Mouse (Mus musculus) adrenal gland, adult 10 weeks (tissue): Measurements from ENCODE around the gene Nkg7. TPM values are rescaled to one million over a fixed set of nuclear protein-coding genes. Genes with fewer than 3 reads are reported as not detected.

Experiments
- polyA plus RNA-seq: library from polyadenylated mRNA; stranded (reverse); fragments of 350-450 nt; fragmentation: Illumina TruSeq; extraction: RNeasy Lipid Tissue Mini Kit (QIAGEN cat#74804); gene quantifications from one replicate; pipeline ENCODE4 v1.2.3, GENCODE M21; 2014; ENCODE audit warnings: low read depth, low replicate concordance

The Nkg7 gene
- polyA plus RNA-seq: not detected

DNA sequence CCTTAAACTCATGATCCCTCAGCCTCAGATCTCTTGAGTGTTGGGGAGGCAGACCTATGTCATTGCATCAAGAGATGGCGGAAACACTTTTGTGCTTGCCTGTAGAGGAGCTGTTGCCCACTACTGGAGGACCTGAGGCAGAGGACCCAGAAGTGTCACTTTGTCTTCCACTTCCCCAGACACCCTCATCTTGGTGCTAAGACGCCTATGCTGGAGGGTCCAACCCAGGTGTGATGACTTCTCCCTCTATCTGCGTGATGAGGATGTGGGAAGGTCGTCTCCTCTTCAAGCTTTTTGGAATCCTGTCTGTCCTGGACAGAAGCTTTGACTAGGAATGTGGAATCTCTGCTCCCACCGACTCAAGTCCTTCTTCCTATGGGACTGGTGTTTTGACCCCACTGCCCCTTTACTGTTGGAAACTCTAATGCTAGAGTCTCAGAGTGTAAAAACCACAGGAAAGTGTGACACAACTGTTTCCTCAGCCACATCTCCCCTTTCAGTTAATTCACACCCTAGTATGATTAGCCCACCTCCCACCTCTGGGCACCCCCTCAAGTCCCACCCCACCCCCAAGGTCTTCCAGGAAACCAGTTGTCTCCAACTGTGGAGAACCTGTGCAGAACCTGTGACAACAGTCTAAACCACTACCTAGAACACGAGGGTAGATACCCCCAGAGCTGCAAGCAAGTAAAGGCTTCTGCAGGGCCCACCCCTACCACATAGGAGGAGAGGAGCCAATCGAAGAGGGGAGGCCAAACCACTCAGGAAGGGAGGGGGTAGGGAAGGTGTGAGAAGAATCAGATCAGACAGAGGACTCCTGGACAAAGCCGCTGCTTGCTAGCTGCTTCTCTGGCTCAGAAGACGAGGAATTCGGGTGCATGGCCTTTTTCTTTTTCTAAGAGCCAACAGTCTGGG is at the start of gene Nkg7:
Gene Nkg7, plus strand, starts transcription at position 733 of the 915 bp plus-strand sequence.

DNA sequence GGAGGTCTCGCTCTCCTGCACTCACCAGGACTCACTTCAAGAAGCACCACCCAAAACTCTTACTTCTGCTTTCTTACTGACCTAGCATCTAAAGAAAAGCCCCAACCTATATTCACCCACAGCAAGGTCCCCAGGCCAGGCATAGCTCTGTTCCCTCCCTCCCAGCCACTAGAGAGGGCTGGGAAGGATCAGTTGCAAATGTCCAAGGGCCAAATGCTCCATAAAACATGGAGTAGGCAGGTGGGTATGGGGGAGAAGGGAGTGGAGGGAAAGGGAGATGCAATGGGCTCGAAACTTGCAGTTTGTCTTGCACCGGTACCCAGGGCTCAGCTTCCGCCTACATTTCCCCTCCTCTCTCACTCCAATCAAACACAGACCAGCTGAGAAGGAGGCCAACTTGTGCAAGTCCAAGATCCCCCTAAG is 28.7 kb upstream of the Nkg7 start, which contains the start of gene Siglecg:
Gene Siglecg, plus strand, starts transcription at position 74 of the 423 bp plus-strand sequence.

GRCm38 (mm10) chr7:43427406-43427805 is 9.5 kb upstream of the Nkg7 start, which contains the start of gene Lim2:
Gene Lim2, plus strand, starts transcription at chr7:43427670.

DNA sequence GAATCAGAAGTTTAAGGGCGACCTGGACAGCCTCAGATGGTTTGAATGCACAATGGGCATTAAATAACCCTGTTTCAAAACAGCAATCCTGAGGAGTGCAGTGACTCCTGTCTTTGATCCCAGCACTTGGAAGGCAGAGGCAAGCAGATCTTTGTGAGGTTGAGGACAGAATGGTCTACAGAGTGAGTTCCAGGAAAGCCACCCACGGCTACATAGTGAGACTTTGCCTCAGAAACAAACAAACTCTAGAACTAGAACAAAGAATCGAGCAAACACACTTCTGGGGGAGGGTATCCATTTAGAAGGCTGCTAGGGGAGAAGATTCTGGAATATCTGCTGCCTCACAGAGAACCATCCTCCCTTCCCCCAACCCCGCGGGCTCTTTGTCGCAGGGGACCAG is 3.6 kb downstream of the Nkg7 start, which contains the start of gene Cldnd2:
Gene Cldnd2, plus strand, starts transcription at position 301 of the 400 bp plus-strand sequence.

DNA sequence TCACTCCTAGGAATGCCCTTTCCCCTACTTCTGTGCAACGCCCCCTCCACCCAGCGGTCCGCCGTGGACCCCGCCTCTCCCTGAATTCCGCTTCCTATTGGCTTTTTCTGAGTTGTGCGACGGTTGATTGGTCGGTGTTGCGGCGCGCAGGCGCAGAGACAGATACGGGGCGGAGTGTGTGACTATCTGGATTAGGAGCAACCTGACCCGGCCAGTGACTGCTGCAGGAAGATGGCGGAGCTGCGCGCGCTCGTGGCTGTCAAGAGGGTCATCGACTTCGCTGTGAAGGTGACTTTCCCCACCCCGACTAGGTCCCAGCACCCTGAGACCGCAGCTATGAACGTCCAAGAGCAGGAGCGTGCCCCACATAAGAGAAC is 7.0 kb downstream of the Nkg7 start, which contains the start of the genes Etfb and Gm45233:
Gene Etfb, plus strand, starts transcription at position 167 of the 377 bp plus-strand sequence.
Gene Gm45233, plus strand, starts transcription at position 212 of the 377 bp plus-strand sequence.

GRCm38 (mm10) chr7:43462851-43463250 is 26.0 kb downstream of the Nkg7 start, which contains the start of gene Vsig10l:
Gene Vsig10l, plus strand, starts transcription at chr7:43463151.

Other genes with a start within 250 kb of the Nkg7 start
- 69.0 TPM for gene Zfp715, start 123.8 kb upstream of the Nkg7 start, polyA plus RNA-seq
- not detected for gene Siglecf, start 85.7 kb upstream of the Nkg7 start, polyA plus RNA-seq
- gene Siglecg, start 28.9 kb upstream of the Nkg7 start, polyA plus RNA-seq: 0.17 TPM
- not detected for gene Lim2, start 9.4 kb upstream of the Nkg7 start, polyA plus RNA-seq
- gene Cldnd2, start 3.7 kb downstream of the Nkg7 start, polyA plus RNA-seq: not detected
- gene Etfb, start 7.0 kb downstream of the Nkg7 start, polyA plus RNA-seq: 20.5 TPM
- not detected for gene Gm45233, start 7.1 kb downstream of the Nkg7 start, polyA plus RNA-seq
- 0.41 TPM for gene Vsig10l, start 26.1 kb downstream of the Nkg7 start, polyA plus RNA-seq
- gene Iglon5, start 53.0 kb downstream of the Nkg7 start, polyA plus RNA-seq: not detected
- not detected for gene 4931406B18Rik, start 68.9 kb downstream of the Nkg7 start, polyA plus RNA-seq
- gene Cd33, start 107.4 kb downstream of the Nkg7 start, polyA plus RNA-seq: 7.9 TPM
- 2.2 TPM for gene Zfp658, start 125.2 kb downstream of the Nkg7 start, polyA plus RNA-seq
- gene Zfp719, start 142.5 kb downstream of the Nkg7 start, polyA plus RNA-seq: 32.9 TPM
- not detected for gene Zfp819, start 170.1 kb downstream of the Nkg7 start, polyA plus RNA-seq
- not detected for gene Ceacam18, start 197.6 kb downstream of the Nkg7 start, polyA plus RNA-seq
- gene Siglece, start 223.1 kb downstream of the Nkg7 start, polyA plus RNA-seq: 0.76 TPM
- gene Ctu1, start 234.9 kb downstream of the Nkg7 start, polyA plus RNA-seq: 2.8 TPM